Mouse (Mus musculus) neural tube, embryonic 15.5 days (tissue): Measurements from ENCODE around the gene Pltp. TPM values are rescaled to one million over a fixed set of nuclear protein-coding genes. Genes with fewer than 3 reads are reported as not detected.
A peak's percentile ranks its signal among the peaks of the same experiment; 100 is the strongest.

Experiments
- ATAC-seq: fragments of 200-750 bp; cut with Nextera tagmentation; 2 replicates; pipeline ENCODE4 v1.8.0; 2017; ENCODE audit warnings: mild to moderate bottlenecking, moderate TSS enrichment, moderate library complexity; ENCODE audit not compliant: low FRiP score
- H3K27ac ChIP-seq: fragments of 300-500 bp; sonication (generic); replicated peaks from 2 replicates; pipeline ENCODE4 v1.5.1; 2015; ENCODE audit warnings: mild to moderate bottlenecking, inconsistent platforms
- H3K27me3 ChIP-seq: fragments of 300-500 bp; sonication (generic); replicated peaks from 2 replicates; pipeline ENCODE4 v1.6.1; 2015; ENCODE audit warnings: inconsistent platforms
- H3K36me3 ChIP-seq: fragments of 300-500 bp; sonication (generic); 2 replicates; pipeline ENCODE4 v1.6.1; 2015; ENCODE audit warnings: inconsistent platforms
- H3K4me1 ChIP-seq: fragments of 300-500 bp; sonication (generic); 2 replicates; pipeline ENCODE4 v1.6.1; 2015; ENCODE audit warnings: inconsistent platforms
- H3K4me2 ChIP-seq: fragments of 300-500 bp; sonication (generic); 2 replicates; pipeline ENCODE4 v1.6.1; 2015; ENCODE audit warnings: inconsistent platforms, mild to moderate bottlenecking, moderate library complexity
- H3K4me3 ChIP-seq: fragments of 300-500 bp; sonication (generic); replicated peaks from 2 replicates; pipeline ENCODE4 v1.5.1; 2015; ENCODE audit warnings: mild to moderate bottlenecking, inconsistent platforms
- H3K9ac ChIP-seq: fragments of 300-500 bp; sonication (generic); replicated peaks from 2 replicates; pipeline ENCODE4 v1.6.1; 2015; ENCODE audit warnings: mild to moderate bottlenecking, inconsistent platforms
- H3K9me3 ChIP-seq: fragments of 300-500 bp; sonication (generic); replicated peaks from 2 replicates; pipeline ENCODE4 v1.6.1; 2016; ENCODE audit warnings: inconsistent platforms
- WGBS: fragments of 180-500 bp; shearing (Covaris S2); methylation state at CpG from one replicate; pipeline ENCODE4 v1.1.7; 2015; ENCODE audit warnings: mixed read lengths; 5-methylcytosine and 5-hydroxymethylcytosine counted together
- polyA plus RNA-seq: library from polyadenylated mRNA; unstranded; fragments of >200 nt; fragmentation: Nextera tagmentation; extraction: Ambion mirVana; gene quantifications from 2 replicates; pipeline ENCODE4 v1.2.1, GENCODE M21; 2015

Gene Pltp
- 117 and 192 TPM in 2 replicates for polyA plus RNA-seq

- peak within 1 kb of the TSS; percentile 69 for H3K27ac ChIP-seq
- H3K4me2 ChIP-seq = peak within 1 kb of the TSS; percentile 96
- peak; percentile 88 for ATAC-seq
- peaks cover 51% of the 10 kb centered on the region for H3K27me3 ChIP-seq
- no peaks in the 10 kb centered on the region for H3K36me3 ChIP-seq
- under 1% methylated on average over 47 of the region's 47 CpGs for WGBS
- H3K9ac ChIP-seq = peak within 1 kb of the TSS; percentile 50
- no peaks in the 10 kb centered on the region for H3K9me3 ChIP-seq
- H3K4me1 ChIP-seq = peaks cover 26% of the 10 kb centered on the region
- peak within 1 kb of the TSS; percentile 50 for H3K4me3 ChIP-seq
Observed at GRCm38 (mm10) chr2:164857101-164857821, at the start of gene Pltp. Gene Pltp, minus strand, starts transcription at chr2:164857711.

- Histone ChIP-seq H3K4me3 (no peak overlapping the region), H3K4me1 (peaks cover 19% of the 10 kb centered on the region), H3K9ac (no peak overlapping the region), H3K27me3 (no peaks in the 10 kb centered on the region), H3K27ac (no peak overlapping the region), H3K36me3 (peaks cover 81% of the 10 kb centered on the region), H3K4me2 (no peak overlapping the region), H3K9me3 (no peaks in the 10 kb centered on the region)
- ATAC-seq = no peak
- WGBS = over 99% methylated on average over 4 of the region's 4 CpGs
Observed at GRCm38 (mm10) chr2:164906071-164906470, 48.6 kb upstream of the Pltp start.

- Histone ChIP-seq H3K4me3 (no peak overlapping the region), H3K27me3 (no peaks in the 10 kb centered on the region), H3K9ac (no peak overlapping the region), H3K4me1 (no peaks in the 10 kb centered on the region), H3K27ac (no peak overlapping the region), H3K4me2 (no peak overlapping the region), H3K36me3 (peaks cover 98% of the 10 kb centered on the region), H3K9me3 (no peaks in the 10 kb centered on the region)
- no peak for ATAC-seq
- 88% methylated on average over 1 of the region's 1 CpGs for WGBS
Observed at GRCm38 (mm10) chr2:164903496-164903895, 46.0 kb upstream of the Pltp start.

GRCm38 (mm10) chr2:164901380-164901779, 43.9 kb upstream of the Pltp start:
- no peaks in the 10 kb centered on the region for H3K9me3 ChIP-seq
- no peaks in the 10 kb centered on the region for H3K4me1 ChIP-seq
- 93% methylated on average over 13 of the region's 13 CpGs for WGBS
- H3K9ac ChIP-seq = no peak overlapping the region
- peaks cover 96% of the 10 kb centered on the region for H3K36me3 ChIP-seq
- H3K4me3 ChIP-seq = no peak overlapping the region
- H3K27ac ChIP-seq = no peak overlapping the region
- no peak for ATAC-seq
- no peaks in the 10 kb centered on the region for H3K27me3 ChIP-seq
- H3K4me2 ChIP-seq = no peak overlapping the region

GRCm38 (mm10) chr2:164899723-164900459, 42.4 kb upstream of the Pltp start:
- no peak overlapping the region for H3K9ac ChIP-seq
- no peak for ATAC-seq
- no peaks in the 10 kb centered on the region for H3K27me3 ChIP-seq
- WGBS = 94% methylated on average over 16 of the region's 16 CpGs
- H3K27ac ChIP-seq = no peak overlapping the region
- H3K4me3 ChIP-seq = no peak overlapping the region
- H3K36me3 ChIP-seq = peaks cover 96% of the 10 kb centered on the region
- no peak overlapping the region for H3K4me2 ChIP-seq
- H3K9me3 ChIP-seq = no peaks in the 10 kb centered on the region
- H3K4me1 ChIP-seq = no peaks in the 10 kb centered on the region

- Histone ChIP-seq H3K27ac (no peak overlapping the region), H3K4me2 (no peak overlapping the region), H3K27me3 (no peaks in the 10 kb centered on the region), H3K36me3 (peaks cover 95% of the 10 kb centered on the region), H3K9me3 (no peaks in the 10 kb centered on the region), H3K9ac (no peak overlapping the region), H3K4me1 (no peaks in the 10 kb centered on the region), H3K4me3 (no peak overlapping the region)
- WGBS = 96% methylated on average over 15 of the region's 15 CpGs
- ATAC-seq = no peak
Observed at GRCm38 (mm10) chr2:164899034-164899433, 41.5 kb upstream of the Pltp start.

- WGBS = 96% methylated on average over 7 of the region's 7 CpGs
- Histone ChIP-seq H3K36me3 (peaks cover 97% of the 10 kb centered on the region), H3K9me3 (no peaks in the 10 kb centered on the region), H3K9ac (no peak overlapping the region), H3K4me1 (no peaks in the 10 kb centered on the region), H3K27ac (no peak overlapping the region), H3K4me2 (no peak overlapping the region), H3K4me3 (no peak overlapping the region), H3K27me3 (no peaks in the 10 kb centered on the region)
- ATAC-seq = no peak
Observed at GRCm38 (mm10) chr2:164898008-164898407, 40.5 kb upstream of the Pltp start.

- Histone ChIP-seq H3K27me3 (no peaks in the 10 kb centered on the region), H3K9me3 (no peaks in the 10 kb centered on the region), H3K9ac (no peak overlapping the region), H3K4me1 (no peaks in the 10 kb centered on the region), H3K4me2 (no peak overlapping the region), H3K27ac (no peak overlapping the region), H3K36me3 (peaks cover 97% of the 10 kb centered on the region), H3K4me3 (no peak overlapping the region)
- no peak for ATAC-seq
- 97% methylated on average over 6 of the region's 6 CpGs for WGBS
Observed at GRCm38 (mm10) chr2:164895885-164896284, 38.4 kb upstream of the Pltp start.

GRCm38 (mm10) chr2:164894644-164895043, 37.1 kb upstream of the Pltp start:
- Histone ChIP-seq H3K4me1 (no peaks in the 10 kb centered on the region), H3K9me3 (no peaks in the 10 kb centered on the region), H3K27me3 (no peaks in the 10 kb centered on the region), H3K4me2 (no peak overlapping the region), H3K4me3 (no peak overlapping the region), H3K36me3 (peaks cover 97% of the 10 kb centered on the region), H3K9ac (no peak overlapping the region), H3K27ac (no peak overlapping the region)
- ATAC-seq = no peak
- 81% methylated on average over 1 of the region's 1 CpGs for WGBS

GRCm38 (mm10) chr2:164894048-164894447, 36.5 kb upstream of the Pltp start:
- Histone ChIP-seq H3K27ac (no peak overlapping the region), H3K9me3 (no peaks in the 10 kb centered on the region), H3K36me3 (peaks cover 97% of the 10 kb centered on the region), H3K4me3 (no peak overlapping the region), H3K4me2 (no peak overlapping the region), H3K9ac (no peak overlapping the region), H3K4me1 (no peaks in the 10 kb centered on the region), H3K27me3 (no peaks in the 10 kb centered on the region)
- WGBS = 62% methylated on average over 5 of the region's 5 CpGs
- ATAC-seq = no peak

- 88% methylated on average over 6 of the region's 6 CpGs for WGBS
- H3K9ac ChIP-seq = no peak overlapping the region
Observed at GRCm38 (mm10) chr2:164892696-164893216, 35.2 kb upstream of the Pltp start.

More at GRCm38 (mm10) chr2:164892696-164893216, 35.2 kb upstream of the Pltp start:
- ATAC-seq = no peak
- Histone ChIP-seq H3K4me2 (no peak overlapping the region), H3K9me3 (no peaks in the 10 kb centered on the region), H3K27me3 (no peaks in the 10 kb centered on the region), H3K36me3 (peaks cover 97% of the 10 kb centered on the region), H3K27ac (no peak overlapping the region), H3K4me1 (no peaks in the 10 kb centered on the region), H3K4me3 (no peak overlapping the region)
